ENCODE assay signal across 8 mouse cellular contexts in the genomic region with DNA sequence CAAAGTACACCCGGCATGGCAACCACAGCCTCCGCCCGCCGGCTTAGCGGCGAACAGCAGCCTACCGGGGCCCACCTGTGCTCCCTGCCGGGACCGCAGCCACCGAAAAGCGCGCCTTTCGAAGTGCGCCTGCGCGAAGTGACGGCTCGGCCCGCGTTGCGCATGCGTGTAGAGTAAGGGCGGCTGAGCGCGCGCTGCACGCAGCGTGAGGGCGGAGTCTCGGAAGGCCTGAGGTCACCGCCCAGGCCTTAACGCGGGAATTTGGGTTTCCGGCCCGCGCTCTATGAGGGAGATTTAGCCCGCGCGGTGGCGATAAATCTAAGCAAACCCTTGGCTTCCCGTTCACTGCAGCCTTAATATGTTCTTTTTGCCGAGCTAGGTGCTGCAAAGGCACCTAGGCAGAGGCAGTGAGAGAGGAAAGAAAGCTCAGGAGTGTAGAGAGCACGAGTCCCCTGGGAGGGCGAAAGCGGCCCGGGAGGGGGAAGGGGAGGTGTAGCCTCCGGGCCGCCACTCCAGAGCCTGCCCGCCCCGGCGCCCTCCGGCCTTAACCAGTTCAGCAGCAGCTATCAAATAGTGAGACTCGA. TPM values are rescaled to one million over a fixed set of nuclear protein-coding genes. Genes with fewer than 3 reads are reported as not detected.
DNase-seq lines count a peak whose midpoint lies in the region; ATAC-seq and TF ChIP-seq lines count a peak whose summit lies in the region.

A gene (minus strand): TSS at position 143 of the 584 bp plus-strand sequence.

- H3K27me3 ChIP-seq in Patski, result no peaks in the 10 kb centered on the region
- no peaks in the 10 kb centered on the region for H3K27me3 ChIP-seq in hindbrain, embryonic 12.5 days

- H3K4me2 ChIP-seq in hindbrain, embryonic 12.5 days (replicated peaks), result peak within 1 kb of the TSS; percentile 83

- in situ Hi-C loops in Patski (cut with MboI; ENCODE audit: low pct_unique_long_range_greater_than_20kb), result no loop called here

- DNase-seq in Patski (ENCODE audit: low read depth, low spot score), result peak; percentile 68
- DNase-seq in cerebellum, postnatal 10 days, result peak; percentile 98
- DNase-seq in frontal cortex, postnatal 10 days (ENCODE audit: low spot score in 2 of 2), result peak; percentile 86 to 96
- peak; percentile 96 for DNase-seq in layer of hippocampus, postnatal 14 days (ENCODE audit: low spot score in 2 of 2)
- peak; percentile 96 for DNase-seq in lung, postnatal 10 days
- DNase-seq in ovary, postnatal 14 days (ENCODE audit: low spot score), result peak; percentile 97
- DNase-seq in thymus, postnatal 10 days (ENCODE audit: low spot score in 2 of 2), result peak; percentile 97 to 99

- POLR2A ChIA-PET in Patski (lab: Charles Lee), result interaction anchor here (1.2 kb wide), 1 partner anchor 12 kb away, joined by 4 read pairs; no protein-coding TSS in a partner anchor

- ATAC-seq in Patski, result peak; percentile 98
- ATAC-seq in hindbrain, embryonic 12.5 days (ENCODE audit: low FRiP score), result peak; percentile 96

- WGBS in hindbrain, embryonic 12.5 days, result under 1% methylated on average over 53 of the region's 53 CpGs

- no peaks in the 10 kb centered on the region for H3K9me3 ChIP-seq in hindbrain, embryonic 12.5 days (replicated peaks)

- TF ChIP-seq CTCF in Patski (IDR thresholded peaks at IDR 0.05), result peak; percentile 44

- H3K9ac ChIP-seq in hindbrain, embryonic 12.5 days, result peak within 1 kb of the TSS; percentile 76

- CTCF ChIA-PET in Patski (lab: Charles Lee), result interaction anchor here (1.0 to 5.2 kb wide), 6 partner anchors 11 to 482 kb away, joined by 3 to 40 read pairs (median 13); no protein-coding TSS in a partner anchor

- no peaks in the 10 kb centered on the region; the same call in 1 of the 2 replicates for H3K36me3 ChIP-seq in hindbrain, embryonic 12.5 days

- H3K4me1 ChIP-seq in hindbrain, embryonic 12.5 days, result peaks cover 8% of the 10 kb centered on the region; the same call in 1 of the 2 replicates

- peak within 1 kb of the TSS; percentile 97 for H3K27ac ChIP-seq in hindbrain, embryonic 12.5 days

- peak within 1 kb of the TSS; percentile 47 for H3K4me3 ChIP-seq in hindbrain, embryonic 12.5 days

RNA-seq across cellular contexts. Expression of the gene that starts here (rescaled TPM):
- 13.4 TPM for polyA plus RNA-seq in Patski (2021)
- polyA plus RNA-seq in hindbrain, embryonic 12.5 days (2016; fragmentation: Nextera tagmentation; extraction: Ambion mirVana), result 41.0 and 41.1 TPM in 2 replicates
- total RNA-seq in layer of hippocampus, postnatal 14 days (2021), result 1 to 10 TPM; 1.0 to 2.1 TPM

Comparison
In these comparisons a context has a peak if more than half of its experiments do, and no peak if none do; other contexts are left out.
1. Peak in every context shown above with its lines: DNase-seq, ATAC-seq, H3K4me3 ChIP-seq and H3K27ac ChIP-seq.